Mouse (Mus musculus) myocyte (in vitro differentiated cells): ENCODE data around the gene Tpst2.

ENCODE experiments used
- E2F4 ChIP-seq: IDR thresholded peaks from one replicate; pipeline ENCODE4 v1.6.1; 2011; ENCODE audit warnings: mild to moderate bottlenecking, control low read depth, moderate library complexity; ENCODE audit not compliant: insufficient read depth
- MAX ChIP-seq: IDR thresholded peaks from one replicate; pipeline ENCODE4 v1.6.1; 2011; ENCODE audit warnings: low read depth, mild to moderate bottlenecking, control low read depth
- MYOG ChIP-seq, 3 experiments: IDR thresholded peaks; one replicate each; pipeline ENCODE4 v1.6.1; 2011; ENCODE audit warnings: control low read depth in 2 of 3, low read depth in 2 of 3, mild to moderate bottlenecking in 2 of 3; ENCODE audit not compliant: insufficient read length in 2 of 3, control insufficient read depth in 1 of 3, insufficient read depth in 1 of 3
- POLR2A ChIP-seq: IDR thresholded peaks from one replicate; pipeline ENCODE4 v1.6.1; 2011; ENCODE audit warnings: low read depth, mild to moderate bottlenecking, control low read depth, moderate library complexity; ENCODE audit not compliant: insufficient read length
- POLR2AphosphoS2 ChIP-seq: IDR thresholded peaks from one replicate; pipeline ENCODE4 v1.6.1; 2011; ENCODE audit warnings: low read depth, control low read depth; ENCODE audit not compliant: insufficient read length
- REST ChIP-seq: IDR thresholded peaks from one replicate; pipeline ENCODE4 v1.6.1; 2011; ENCODE audit warnings: mild to moderate bottlenecking, control low read depth, moderate library complexity; ENCODE audit not compliant: insufficient read depth, insufficient read length
- TCF12 ChIP-seq: IDR thresholded peaks from one replicate; pipeline ENCODE4 v1.6.1; 2011; ENCODE audit warnings: mild to moderate bottlenecking, control low read depth; ENCODE audit not compliant: poor library complexity, insufficient read depth, severe bottlenecking
- USF1 ChIP-seq: IDR thresholded peaks from one replicate; pipeline ENCODE4 v1.6.1; 2011; ENCODE audit warnings: low read depth, mild to moderate bottlenecking, control low read depth, moderate library complexity

- TF ChIP-seq POLR2A (no peak), E2F4 (no peak), MAX (no peak), POLR2AphosphoS2 (no peak), TCF12 (no peak), USF1 (no peak), MYOG (IDR thresholded peaks at IDR 0.05; ENCODE audit: control insufficient read depth in 1 of 3, insufficient read depth in 1 of 3, insufficient read length in 2 of 3, low read depth in 2 of 3) (peak; percentile 43 to 77 (median 58)), REST (no peak)
Measured at GRCm38 (mm10) chr5:112329805-112330564, 53.5 kb downstream of the Tpst2 start.
